Mouse (Mus musculus): ENCODE results near the gene Abhd14b.

Gene Abhd14b

DNA sequence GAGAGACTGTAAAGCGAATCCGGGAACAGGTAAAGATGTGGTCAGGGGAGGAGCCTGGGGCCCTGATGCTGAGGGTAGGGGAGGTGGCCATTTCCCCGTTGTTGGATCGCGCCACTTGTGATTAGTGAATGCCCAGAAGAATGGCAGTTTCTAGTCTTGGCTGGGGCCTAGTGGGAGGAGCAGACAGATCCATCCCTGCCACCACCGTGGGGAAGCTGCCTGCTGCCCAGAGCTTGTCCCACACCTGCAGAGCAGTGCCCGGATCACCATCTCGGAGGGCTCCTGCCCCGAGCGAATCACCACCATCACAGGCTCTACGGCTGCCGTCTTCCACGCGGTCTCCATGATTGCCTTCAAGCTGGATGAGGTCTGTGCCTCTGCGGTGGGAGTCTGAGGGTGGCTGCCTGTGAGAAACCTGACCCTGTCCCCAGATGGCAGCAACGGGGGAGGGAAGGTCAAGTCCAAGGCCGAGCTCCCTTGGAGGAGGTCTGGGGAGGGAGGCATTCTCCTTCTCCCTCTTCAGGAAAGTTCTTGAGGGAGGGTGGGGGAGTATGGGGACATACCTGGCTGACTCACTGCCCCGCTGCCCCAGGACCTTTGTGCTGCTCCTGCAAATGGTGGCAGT, 13.3 kb downstream of the Abhd14b start:
- no peak for DNase-seq (ENCODE audit: low spot score)

DNA sequence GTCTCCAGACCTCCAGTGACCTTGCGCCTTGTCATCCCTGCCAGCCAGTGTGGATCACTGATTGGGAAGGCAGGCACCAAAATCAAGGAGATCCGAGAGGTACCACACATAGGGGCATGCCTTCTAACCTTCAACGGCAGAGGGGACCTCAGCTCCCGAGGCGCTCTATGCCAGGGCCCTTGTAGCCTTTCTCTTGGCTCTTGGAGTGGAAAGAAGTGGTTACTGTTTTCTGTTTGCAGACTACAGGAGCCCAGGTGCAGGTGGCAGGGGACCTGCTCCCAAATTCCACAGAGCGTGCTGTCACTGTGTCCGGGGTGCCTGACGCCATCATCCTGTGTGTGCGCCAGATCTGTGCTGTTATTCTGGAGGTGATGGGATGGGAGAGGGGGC, 13.8 kb downstream of the Abhd14b start:
- no peak for DNase-seq (ENCODE audit: low spot score)

DNA sequence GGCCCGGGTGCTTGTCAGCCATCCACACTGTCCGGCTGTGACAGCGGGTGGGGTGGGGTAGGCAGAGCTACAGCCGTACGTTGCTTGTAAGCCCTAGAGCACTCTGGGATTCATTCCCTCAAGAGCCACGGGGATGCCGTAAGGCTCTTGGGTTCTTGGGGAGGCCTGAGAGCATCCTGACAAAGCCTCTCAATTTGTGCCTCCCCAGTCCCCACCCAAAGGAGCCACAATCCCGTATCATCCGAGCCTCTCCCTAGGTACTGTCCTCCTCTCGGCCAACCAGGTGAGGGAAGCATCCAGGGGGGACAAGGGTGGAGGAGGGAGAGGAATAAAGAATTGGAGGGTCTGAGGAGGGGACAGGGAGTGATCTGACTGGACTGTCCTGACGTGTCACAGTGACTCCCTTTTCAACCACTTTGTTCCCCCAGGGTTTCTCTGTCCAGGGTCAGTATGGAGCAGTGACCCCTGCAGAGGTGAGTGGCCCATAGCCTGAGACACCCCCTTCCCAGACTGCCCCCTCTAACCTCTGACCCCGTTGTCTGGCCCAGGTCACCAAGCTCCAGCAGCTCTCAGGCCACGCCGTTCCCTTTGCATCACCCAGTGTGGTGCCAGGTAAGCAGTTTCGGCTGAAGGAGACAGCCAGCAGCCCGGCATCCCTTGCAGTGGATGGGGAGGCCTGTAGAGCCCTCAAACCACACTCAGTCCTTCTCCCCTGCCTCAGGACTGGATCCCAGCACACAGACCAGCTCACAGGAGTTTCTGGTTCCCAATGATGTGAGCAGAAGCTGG, 14.6 kb downstream of the Abhd14b start:
- DNase-seq (ENCODE audit: low spot score) = no peak

DNA sequence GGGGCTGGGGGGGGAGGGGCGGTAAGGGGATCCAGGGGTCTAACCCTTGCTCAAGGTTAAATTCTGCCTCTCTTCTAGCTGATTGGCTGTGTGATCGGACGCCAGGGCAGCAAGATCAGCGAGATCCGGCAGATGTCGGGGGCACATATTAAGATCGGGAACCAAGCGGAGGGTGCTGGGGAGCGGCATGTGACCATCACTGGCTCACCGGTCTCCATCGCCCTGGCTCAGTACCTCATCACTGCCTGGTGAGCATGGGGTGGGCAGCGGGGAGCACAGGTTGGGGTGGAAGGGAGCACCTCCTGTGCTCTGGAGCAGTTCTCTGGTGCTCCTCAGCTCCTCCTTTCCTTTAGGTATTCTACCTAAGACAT, 15.2 kb downstream of the Abhd14b start:
- DNase-seq (ENCODE audit: low spot score) = no peak

DNA sequence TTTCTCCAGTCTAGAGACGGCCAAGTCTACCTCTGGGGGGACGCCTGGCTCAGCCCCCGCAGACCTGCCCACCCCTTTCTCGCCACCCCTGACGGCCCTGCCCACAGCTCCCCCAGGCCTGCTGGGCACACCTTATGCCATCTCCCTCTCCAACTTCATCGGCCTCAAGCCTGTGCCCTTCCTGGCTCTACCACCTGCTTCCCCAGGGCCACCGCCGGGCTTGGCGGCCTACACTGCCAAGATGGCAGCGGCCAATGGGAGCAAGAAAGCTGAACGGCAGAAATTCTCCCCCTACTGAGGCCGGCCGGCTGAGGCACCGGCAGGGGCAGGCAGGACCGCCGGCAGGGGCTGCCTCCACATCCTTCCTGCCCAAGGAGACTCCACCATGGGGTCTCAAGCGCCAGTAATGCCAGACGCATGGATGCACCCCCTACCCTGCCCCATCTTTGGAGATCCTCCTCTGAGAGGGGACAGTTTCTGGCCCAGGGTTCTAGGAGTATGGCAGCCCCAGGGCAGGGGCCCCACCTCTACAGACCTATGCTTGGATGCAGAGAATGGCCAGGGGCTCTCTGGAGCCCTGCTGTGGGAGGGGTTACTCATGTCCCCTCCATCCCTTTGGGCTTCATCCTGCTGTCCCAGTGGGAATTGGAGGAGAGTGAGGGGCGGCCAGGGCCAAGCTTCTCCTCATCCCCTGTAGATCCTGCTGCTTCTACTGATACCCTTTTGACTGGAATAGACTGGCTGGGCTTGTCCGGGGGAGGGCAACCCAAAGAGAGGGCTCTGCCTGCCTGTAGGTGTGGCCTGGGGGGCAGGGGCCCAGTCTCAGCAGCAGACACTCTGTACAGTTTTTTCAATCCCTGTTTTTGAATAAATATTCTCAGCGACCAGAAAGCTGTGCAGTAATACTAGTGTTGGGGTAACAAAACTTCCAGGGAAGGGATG, 16.1 kb downstream of the Abhd14b start:
- no peak for DNase-seq (ENCODE audit: low spot score)

DNA sequence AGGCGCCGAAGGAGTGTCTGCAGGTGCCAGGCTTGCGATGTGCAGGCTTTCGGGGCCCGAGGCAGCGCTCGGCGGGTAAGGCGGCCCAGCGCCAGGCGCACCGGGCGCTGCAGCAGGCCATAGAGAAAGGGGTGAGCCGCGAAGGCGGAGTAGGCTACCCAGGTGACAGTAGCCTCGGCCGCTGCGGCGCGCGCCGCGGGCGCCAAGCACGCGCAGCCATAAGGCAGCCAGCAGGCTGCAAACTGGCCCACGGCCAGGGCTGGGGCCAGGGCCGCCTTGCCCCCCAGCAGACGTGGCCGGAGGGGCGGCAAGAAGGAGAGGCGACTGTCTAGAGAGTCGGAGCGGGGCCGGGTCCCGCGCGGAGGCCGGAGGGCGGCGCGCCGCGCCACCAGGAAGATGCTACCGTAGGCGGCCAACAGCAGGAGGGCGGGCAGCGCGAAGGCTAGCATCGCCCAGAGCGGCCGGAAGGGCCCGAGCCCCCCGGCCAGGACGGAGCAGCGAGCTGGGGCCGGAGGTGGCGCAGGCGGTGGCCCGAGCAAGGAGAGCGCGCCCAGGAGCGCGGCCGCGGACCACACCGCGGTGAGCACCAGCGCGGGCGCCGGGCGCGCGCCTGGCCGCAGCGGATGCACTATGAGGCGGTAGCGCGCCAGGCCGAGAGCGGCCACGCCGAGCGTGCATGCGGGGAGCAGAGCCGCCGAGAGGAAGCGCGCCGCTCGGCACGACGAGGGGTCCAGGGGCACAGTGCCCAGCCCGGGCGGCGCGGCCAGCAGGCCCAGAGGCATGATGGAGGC, 17.7 kb downstream of the Abhd14b start:
- DNase-seq (ENCODE audit: low spot score) = peak; percentile 40

DNA sequence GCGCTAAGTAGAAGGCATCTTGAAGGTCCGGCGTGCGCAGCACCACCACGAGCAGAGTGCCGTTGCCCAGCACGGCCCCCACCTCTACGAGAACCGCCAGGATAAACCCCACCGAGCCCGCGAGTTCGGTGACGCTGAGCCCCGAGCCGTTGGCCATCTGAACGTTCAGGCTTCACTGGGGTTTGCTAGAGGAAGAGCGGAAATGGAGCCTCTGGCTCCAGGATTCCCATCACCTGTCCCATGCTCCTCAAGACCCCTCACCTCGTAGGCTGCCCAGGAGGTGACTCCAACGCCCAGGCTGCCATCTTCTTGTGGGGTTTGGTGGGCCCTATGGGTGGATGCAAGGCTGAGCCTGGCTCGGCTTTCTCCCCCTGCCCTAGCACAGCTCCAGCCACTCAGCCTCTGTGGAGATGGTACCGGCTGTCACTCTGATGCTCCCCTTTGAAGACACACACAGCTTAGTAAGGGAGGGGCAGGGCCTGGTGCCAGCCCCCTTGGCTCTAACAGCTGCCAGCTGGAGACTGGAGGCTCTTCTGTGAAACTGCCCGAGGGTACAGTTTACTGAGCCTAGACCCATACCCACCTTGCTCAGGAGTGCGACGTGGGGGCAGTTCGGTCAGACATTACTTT, 18.4 kb downstream of the Abhd14b start, which contains the start of gene Gpr62:
Gene Gpr62 (minus strand): TSS at position 368 of the 630 bp plus-strand sequence.
- no peak for DNase-seq (ENCODE audit: low spot score)

DNA sequence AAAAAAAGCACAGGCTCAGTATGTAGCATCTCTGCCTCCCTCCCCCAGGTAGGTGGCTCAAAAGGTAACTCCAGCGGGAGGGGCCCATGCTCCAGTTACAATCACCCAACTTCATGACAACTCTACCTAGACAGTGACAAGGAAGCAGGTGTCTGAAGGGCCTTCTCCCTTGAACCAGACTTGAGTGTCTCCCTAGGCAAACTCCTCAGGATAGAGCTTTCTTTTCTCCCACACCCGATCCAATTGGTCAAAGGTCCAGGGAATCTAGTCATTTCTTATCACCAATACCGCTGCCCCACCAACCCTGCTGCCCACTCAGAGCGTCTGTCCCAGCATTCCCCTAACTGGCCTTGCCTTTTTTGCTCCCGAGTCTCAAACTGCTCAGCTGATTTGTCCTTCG, 19.5 kb downstream of the Abhd14b start:
- no peak for DNase-seq (ENCODE audit: low spot score)

DNA sequence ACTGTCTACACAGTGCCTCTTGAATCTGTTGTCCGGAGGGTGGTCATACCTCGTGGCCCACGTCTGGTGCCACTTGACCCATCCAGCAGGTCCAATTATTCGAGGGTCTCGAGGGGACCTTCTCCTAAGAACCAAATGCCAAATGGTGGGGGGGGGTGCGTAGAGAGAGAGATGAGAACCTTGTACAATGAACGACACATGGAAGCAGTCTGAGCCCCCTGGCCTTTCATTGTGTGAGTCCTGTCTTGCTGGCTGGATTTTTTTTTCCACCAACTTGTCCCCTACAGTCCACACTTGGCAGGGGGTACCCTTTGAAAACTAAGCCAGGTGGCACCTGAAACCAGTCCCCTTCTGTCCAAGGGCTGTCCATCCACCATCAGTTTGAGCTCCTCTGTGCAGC, 20.5 kb downstream of the Abhd14b start:
- no peak for DNase-seq (ENCODE audit: low spot score)

DNA sequence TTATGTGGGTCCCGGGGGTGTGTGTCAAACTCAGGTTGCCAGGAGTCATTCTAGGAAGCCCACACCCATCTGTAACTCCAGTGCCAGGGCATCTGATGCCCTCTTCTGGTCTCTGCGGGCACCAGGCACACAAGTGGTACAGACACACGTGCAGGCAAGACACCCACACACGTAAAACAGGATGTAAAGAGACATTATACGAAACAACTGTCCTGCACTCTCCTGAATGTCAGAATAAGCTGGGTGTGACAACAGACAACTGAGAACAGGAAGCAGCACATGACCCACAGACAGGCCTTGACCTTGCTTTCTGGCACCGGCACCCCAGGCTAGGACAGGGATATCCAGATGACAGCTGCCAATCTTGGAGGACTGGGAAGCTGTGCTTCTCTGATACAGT, 22.1 kb downstream of the Abhd14b start:
- DNase-seq (ENCODE audit: low spot score) = no peak

DNA sequence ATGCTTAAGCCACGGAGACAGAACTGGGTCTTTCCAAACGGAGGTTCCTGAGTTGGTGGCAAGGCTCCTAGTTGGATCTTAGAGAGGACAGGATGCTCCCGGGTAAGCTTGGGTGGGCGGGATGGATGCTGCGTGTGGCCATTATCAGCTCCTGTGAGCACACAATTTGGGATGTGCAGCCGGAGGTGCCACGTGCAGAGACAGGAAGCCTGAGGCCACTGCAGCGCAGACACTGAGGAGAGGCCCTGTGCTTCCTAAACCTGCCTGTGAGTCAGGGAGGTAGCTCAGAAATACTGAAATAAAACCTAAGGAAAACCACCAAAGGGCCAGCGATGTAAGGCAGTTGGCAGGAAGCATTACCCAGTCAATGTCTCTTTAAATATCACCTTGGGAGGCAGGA, 22.5 kb downstream of the Abhd14b start:
- no peak for DNase-seq (ENCODE audit: low spot score)

DNA sequence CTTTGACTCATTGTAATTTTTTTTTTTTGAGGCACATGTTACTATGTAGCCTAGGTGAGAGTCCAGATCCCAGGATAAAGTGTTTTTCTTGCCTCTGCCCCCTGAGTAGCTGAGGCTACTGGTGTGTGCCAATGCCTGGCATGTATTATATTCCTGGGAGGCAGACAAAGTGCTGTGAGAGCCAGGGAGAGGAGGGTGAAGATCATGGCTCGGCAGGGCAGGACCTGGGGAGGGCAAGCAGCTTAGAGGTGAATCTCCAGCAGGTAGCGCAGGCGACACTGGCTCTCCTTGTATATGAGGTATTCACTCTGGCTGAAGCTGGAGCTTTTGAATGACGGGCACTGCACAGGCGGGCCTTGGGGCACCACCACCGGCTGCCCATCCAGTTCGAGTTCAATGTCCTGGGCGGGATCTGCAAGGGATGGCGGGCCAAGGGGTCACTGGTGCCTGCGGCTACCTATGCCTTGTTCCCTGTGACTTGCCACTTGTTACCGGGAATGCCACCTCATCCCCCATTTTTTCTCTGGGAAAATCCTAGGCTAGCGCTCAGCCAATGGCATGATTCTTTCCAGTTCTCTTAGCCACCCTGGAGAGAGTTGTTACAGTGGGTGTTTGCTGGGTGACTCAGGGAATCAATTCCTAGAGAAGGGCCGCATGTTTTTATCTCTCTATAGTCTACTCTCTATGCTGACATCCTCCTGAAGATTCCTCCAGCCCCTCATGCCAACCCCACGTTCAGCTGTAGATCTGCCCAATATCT, 23.9 kb downstream of the Abhd14b start:
- DNase-seq (ENCODE audit: low spot score) = no peak

DNA sequence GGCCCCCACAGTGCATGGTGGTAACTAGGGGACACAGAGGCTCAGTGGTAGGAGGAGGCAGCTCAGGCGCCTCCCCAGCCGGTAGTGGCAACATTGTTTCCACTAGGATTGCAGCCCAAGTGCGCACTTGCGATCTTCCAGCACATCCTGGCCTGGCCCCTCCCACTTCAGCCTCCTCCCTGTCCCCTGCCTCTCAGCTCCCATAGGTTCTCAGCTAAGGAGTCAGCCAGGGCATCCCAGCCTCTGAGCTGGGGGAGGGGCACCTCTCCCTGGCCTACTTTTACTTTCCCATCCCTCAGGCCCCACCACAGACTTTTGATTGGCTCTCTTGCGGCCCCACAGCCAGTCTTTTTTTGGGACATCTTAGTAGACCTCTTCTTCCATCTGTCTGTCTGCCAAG, 24.6 kb downstream of the Abhd14b start:
- no peak for DNase-seq (ENCODE audit: low spot score)

DNA sequence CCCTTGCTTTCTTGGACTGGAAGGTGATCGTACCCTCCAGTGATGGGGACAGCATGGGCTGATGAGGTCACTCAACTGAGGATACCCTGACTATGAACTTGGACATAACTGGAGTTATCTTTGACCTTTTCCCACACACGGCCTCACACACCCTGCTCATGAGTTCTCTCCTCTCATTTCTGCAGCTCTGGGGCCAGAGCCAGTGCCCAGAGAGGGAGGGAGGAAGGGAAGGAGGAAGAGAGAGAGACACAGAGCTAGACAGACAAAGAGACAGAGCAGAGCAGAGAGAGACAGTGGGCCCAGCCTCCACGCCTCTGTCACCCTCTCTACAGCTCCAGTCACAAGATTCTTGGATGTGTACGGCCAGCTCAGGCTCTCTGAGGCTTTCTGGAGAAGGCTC, 25.1 kb downstream of the Abhd14b start:
- no peak for DNase-seq (ENCODE audit: low spot score)

DNA sequence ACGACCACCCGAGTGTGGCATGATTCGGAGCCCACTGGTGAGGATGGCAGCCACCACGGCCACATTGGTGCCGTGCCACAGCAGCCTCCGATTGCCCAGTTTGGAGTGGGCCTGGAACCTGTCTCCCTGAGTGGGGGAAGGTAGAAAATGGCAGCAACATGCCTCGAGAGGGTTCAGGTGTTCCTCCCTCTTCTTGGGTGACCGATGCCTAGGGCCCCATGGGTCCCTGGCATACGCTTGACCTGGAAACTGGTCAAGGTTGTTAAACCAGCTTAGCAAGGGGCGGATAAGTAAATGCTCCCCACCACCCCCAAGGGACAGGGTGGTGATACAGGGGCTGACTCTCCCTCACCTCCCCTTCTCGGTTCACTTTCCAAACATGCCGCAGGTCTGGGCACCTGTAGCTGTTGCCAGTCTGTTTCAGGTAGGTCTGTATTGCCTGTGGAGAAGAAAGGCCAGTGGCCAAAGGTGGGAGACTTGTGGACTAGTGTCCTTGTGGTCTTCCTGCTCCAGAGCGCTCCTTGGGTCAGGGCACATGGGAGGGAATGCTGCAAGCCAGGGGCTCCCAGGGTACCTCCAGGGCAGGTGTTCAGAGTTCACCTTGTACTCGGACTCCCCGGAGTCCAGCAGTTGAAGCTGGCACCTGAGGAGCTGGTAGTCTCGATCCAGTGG, 26.0 kb downstream of the Abhd14b start:
- no peak for DNase-seq (ENCODE audit: low spot score)

DNA sequence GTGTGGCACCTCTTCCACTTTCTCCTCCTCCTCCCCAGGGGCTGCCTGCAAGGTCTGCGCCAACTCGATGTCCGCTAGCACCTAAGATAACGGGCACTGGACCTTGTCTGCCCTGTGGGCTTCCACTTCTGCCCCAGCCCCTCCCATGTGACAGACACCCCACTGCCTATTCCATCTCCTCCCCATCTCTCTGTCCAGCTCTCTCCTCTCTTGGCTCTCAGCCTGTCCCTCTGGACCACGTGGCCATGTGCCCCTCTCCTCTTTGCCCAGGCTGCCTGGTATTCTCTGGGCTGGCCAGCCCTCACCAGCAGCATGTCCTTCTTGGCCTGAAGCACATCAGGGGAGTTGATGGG, 26.5 kb downstream of the Abhd14b start:
- DNase-seq (ENCODE audit: low spot score) = no peak

DNA sequence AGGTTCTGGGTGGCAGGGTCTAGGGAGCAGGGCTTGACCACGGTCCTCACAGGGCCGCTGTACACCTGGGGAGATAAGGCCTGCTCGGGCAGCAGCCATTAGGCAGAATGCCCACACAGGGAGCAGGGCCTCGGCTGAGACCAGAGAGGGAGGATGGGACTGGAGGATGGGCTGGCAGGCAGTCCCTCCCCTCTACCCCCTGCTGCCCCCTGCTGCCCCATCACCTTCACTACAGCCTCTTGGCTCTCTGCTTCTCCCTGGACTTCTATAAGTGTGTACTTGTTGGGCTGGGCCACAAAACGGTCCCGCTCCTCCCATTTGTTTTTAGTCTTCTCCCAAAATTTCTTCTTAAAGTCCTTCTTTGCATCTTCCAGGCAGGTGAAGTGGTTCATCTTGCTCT, 27.2 kb downstream of the Abhd14b start:
- DNase-seq (ENCODE audit: low spot score) = peak; percentile 56

DNA sequence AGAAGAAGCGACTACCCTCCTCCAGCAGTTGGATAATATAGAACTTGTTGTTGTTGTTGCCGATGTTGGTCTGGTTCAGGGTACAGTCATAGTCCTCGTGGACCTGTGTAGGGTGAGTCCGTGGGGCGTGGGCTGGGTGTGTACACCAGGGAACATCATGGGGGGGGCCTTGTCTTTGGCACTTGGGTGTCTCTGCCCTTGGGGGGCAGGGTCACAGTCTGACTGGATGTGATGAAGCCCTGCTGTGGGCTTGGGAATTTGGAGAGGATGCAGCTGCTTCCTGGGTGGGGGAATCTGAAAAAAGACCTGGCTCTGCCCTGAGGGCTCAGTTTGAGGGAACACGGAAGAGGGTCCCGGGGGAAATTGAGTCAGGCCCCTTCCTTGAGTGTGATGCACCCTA, 27.8 kb downstream of the Abhd14b start:
- peak; percentile 1 for DNase-seq (ENCODE audit: low spot score)

DNA sequence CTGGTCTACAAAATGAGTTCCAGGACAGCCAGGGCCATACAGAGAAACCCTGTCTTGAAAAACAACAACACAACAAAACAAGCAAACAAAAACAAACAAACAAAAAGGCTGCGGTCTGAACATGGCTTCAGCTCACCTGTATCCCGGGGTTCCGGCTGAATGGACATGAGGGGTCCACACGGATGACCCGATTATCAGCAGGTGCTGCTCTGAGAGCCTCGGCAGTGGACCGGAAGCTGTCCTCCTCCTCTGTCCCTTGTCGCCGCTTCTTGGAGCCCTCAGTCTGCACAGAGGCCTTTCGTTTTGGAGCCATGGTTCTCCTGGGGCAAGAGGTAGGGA, 28.4 kb downstream of the Abhd14b start, which contains the start of gene Rrp9:
Gene Rrp9 (plus strand): TSS at position 301 of the 339 bp plus-strand sequence.
- no peak for DNase-seq (ENCODE audit: low spot score)

Data from T-cell, adult 2 months (primary cell).